Mouse (Mus musculus): ENCODE data around the gene Ttc5. TPM values are rescaled to one million over a fixed set of nuclear protein-coding genes. Genes with fewer than 3 reads are reported as not detected.
"Not testable (repeated sequence)": the region's sequence is repeated elsewhere in the genome, so short reads cannot be mapped to it uniquely, and the experiment has no call there.

Gene Ttc5
- not detected in 2 replicates for polyA plus RNA-seq (2012; ENCODE audit: insufficient read depth, insufficient read length, low replicate concordance, missing spikeins)

DNA sequence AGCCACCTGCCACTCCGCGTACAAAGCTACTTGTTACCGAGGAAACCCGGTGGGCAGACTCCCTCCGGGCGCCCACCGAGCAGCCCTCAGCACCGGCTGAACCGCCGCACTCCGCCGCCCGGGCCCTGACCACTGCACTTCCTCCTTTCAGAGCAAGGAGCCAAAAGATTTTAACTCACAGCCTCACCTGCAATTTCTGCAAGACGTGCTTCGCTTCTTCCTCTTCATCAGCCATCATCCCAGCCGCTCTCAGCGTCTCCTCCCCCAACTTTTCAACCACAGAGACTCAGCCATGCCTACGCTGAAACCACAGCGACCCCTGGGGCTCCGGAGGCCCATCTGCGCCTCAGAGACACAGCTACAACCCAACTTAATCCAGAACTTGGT, at the start of gene Ttc5:
TSS of gene Ttc5 (minus strand) at position 269 of the 387 bp plus-strand sequence.
- Histone ChIP-seq H3K27ac (ENCODE audit: insufficient read depth, low read depth, low read length) (peak within 1 kb of the TSS; percentile 47; the same call in 1 of the 2 replicates), H3K4me3 (ENCODE audit: insufficient read depth, low read depth, low read length) (peak within 1 kb of the TSS; percentile 97), H3K4me1 (ENCODE audit: control insufficient read depth, insufficient read depth, low read length) (0 out of 2 replicates have a peak, but pooled peaks cover 3% of the 10 kb centered on the region)
- WGBS: under 1% methylated on average over 21 of the region's 21 CpGs
- TF ChIP-seq POLR2A (IDR thresholded peaks at IDR 0.05; ENCODE audit: insufficient read depth, low read depth, low read length): no peak
- TF ChIP-seq CTCF (IDR thresholded peaks at IDR 0.05; ENCODE audit: insufficient read depth, low read depth, low read length): peak; percentile 79

DNA sequence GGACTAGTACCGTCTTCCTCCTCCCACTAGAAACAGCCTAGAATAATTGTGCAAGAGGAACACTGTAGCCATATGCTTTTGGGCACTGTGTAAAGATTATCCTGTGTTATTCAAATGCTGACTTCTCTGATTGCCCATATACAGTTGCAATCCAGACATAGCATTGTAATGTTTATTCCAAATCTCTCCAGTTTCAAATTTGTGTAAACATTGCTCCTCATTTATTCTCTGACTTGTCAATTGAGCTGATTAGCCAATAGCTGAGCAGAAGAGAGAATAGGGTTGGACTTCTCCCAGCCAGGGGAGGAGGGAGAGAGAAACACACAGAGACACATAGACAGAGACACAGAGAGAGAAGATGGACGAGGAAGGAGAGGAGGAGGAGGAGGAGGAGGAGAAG, 49.1 kb upstream of the Ttc5 start:
- Histone ChIP-seq H3K4me3 (ENCODE audit: insufficient read depth, low read depth, low read length) (no peak overlapping the region), H3K27ac (ENCODE audit: insufficient read depth, low read depth, low read length) (no peak overlapping the region), H3K4me1 (ENCODE audit: control insufficient read depth, insufficient read depth, low read length) (no peaks in the 10 kb centered on the region)
- no peak for TF ChIP-seq CTCF (IDR thresholded peaks at IDR 0.05; ENCODE audit: insufficient read depth, low read depth, low read length)
- TF ChIP-seq POLR2A (IDR thresholded peaks at IDR 0.05; ENCODE audit: insufficient read depth, low read depth, low read length): no peak
- 42% methylated on average over 2 of the region's 2 CpGs for WGBS

DNA sequence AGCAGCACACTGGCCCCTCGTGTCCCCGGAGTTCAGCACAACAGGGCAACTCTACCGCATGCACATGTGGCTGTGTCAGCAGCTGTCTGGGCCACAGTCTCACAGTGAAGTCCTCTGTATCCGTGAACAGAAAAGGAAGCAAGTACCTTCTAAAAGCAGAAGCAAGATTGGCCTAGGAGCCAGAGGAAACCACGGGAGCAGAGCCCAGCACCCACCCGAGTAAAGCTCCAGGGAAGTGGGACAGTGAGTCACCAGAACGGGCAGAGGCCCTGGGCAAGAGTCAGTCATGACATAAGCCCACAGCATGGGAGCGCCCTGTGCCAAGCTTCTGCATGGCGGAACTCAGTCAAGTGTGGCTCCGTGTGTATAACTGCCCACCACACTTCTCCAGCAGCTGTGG, 48.6 kb upstream of the Ttc5 start:
- TF ChIP-seq POLR2A (IDR thresholded peaks at IDR 0.05; ENCODE audit: insufficient read depth, low read depth, low read length): no peak
- TF ChIP-seq CTCF (IDR thresholded peaks at IDR 0.05; ENCODE audit: insufficient read depth, low read depth, low read length): no peak
- WGBS: 69% methylated on average over 10 of the region's 10 CpGs
- no peak overlapping the region for H3K27ac ChIP-seq (ENCODE audit: insufficient read depth, low read depth, low read length)
- no peak overlapping the region for H3K4me3 ChIP-seq (ENCODE audit: insufficient read depth, low read depth, low read length)
- no peaks in the 10 kb centered on the region for H3K4me1 ChIP-seq (ENCODE audit: control insufficient read depth, insufficient read depth, low read length)

DNA sequence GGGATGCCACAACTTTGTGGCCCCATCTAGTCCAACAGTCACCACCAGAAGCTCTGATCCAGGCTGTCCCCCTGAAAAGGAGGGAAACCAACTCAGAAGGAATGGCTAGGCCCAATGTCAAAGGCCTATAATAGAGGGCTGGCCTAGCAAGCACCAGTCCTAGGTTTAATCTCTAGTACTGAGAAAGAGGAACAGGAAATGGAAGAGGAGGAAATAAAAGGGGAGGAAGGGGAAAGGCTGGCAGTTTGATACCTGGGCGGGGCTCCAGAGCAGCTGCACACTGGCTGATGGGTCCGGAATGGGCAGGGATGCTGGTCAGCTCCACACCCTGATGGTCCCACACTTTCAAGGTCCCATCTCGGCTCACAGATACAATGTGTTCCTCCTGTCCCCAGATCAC, 44.6 kb upstream of the Ttc5 start:
- TF ChIP-seq POLR2A (IDR thresholded peaks at IDR 0.05; ENCODE audit: insufficient read depth, low read depth, low read length): no peak
- TF ChIP-seq CTCF (IDR thresholded peaks at IDR 0.05; ENCODE audit: insufficient read depth, low read depth, low read length): no peak
- WGBS: 78% methylated on average over 3 of the region's 3 CpGs
- no peak overlapping the region for H3K27ac ChIP-seq (ENCODE audit: insufficient read depth, low read depth, low read length)
- no peaks in the 10 kb centered on the region for H3K4me1 ChIP-seq (ENCODE audit: control insufficient read depth, insufficient read depth, low read length)
- H3K4me3 ChIP-seq (ENCODE audit: insufficient read depth, low read depth, low read length): no peak overlapping the region

DNA sequence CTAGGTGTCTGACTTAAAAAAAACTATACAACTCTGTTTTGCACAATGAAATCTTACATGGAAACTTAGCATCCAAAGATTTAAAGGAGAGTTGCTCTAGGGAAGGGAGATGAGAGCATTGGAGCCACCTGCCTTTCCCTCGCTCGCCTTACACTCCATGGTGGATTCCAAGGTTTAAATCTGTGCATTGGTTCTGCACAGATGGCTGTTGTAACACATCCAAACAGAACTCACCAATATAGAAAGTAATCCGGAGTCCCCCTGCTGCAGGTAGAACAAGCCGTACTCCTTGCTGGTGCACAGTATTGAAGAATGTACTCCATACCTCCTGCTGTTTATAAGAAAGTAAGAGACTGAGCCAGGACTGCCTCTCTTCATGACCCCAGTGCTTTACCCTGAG, 41.3 kb upstream of the Ttc5 start:
- Histone ChIP-seq H3K4me1 (ENCODE audit: control insufficient read depth, insufficient read depth, low read length) (no peaks in the 10 kb centered on the region), H3K4me3 (ENCODE audit: insufficient read depth, low read depth, low read length) (no peak overlapping the region), H3K27ac (ENCODE audit: insufficient read depth, low read depth, low read length) (no peak overlapping the region)
- 90% methylated on average over 4 of the region's 4 CpGs for WGBS
- no peak for TF ChIP-seq CTCF (IDR thresholded peaks at IDR 0.05; ENCODE audit: insufficient read depth, low read depth, low read length)
- no peak for TF ChIP-seq POLR2A (IDR thresholded peaks at IDR 0.05; ENCODE audit: insufficient read depth, low read depth, low read length)

DNA sequence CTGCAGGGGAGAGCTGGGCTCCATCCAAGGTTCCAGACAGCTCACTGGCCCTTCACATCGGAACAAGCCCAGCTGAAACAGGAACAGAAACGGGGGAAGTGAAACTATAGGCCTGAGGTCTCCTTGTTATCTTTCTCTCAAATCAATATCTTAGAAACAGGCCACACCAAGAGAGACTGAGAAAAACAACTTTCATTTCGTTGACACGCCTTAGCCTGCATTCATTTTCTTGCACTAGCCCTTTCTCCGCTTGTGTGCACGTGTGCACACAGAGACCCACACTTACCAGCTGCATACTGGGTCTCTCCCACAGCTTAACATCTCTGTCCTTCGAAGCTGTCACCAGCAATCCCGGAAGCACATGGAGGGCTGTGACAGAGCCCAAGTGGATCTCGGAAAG, 38.9 kb upstream of the Ttc5 start:
- 90% methylated on average over 9 of the region's 9 CpGs for WGBS
- H3K27ac ChIP-seq (ENCODE audit: insufficient read depth, low read depth, low read length): no peak overlapping the region
- TF ChIP-seq POLR2A (IDR thresholded peaks at IDR 0.05; ENCODE audit: insufficient read depth, low read depth, low read length) (no peak), CTCF (IDR thresholded peaks at IDR 0.05; ENCODE audit: insufficient read depth, low read depth, low read length) (no peak)
- no peaks in the 10 kb centered on the region for H3K4me1 ChIP-seq (ENCODE audit: control insufficient read depth, insufficient read depth, low read length)
- no peak overlapping the region for H3K4me3 ChIP-seq (ENCODE audit: insufficient read depth, low read depth, low read length)

DNA sequence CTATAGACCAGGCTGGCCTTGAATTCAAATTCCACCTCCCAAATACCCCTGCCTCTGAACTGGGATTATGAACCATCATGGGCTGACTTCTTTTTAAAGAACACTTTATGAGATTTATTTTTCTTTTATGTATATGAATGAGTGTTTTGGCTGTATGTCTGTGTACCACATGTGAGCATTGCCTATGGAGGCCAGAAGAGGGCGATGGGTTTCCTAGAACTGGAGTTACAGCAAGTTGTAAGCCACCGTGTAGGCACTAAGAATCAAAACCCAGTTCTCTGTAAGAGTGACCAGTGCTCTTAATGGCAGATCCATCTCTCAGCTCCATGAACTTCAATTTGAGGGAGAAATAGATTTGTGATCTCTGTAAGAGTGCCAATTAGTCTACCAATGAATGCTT, 37.9 kb upstream of the Ttc5 start:
- TF ChIP-seq POLR2A (IDR thresholded peaks at IDR 0.05; ENCODE audit: insufficient read depth, low read depth, low read length): no peak
- no peak for TF ChIP-seq CTCF (IDR thresholded peaks at IDR 0.05; ENCODE audit: insufficient read depth, low read depth, low read length)
- Histone ChIP-seq H3K4me3 (ENCODE audit: insufficient read depth, low read depth, low read length) (no peak overlapping the region), H3K4me1 (ENCODE audit: control insufficient read depth, insufficient read depth, low read length) (no peaks in the 10 kb centered on the region), H3K27ac (ENCODE audit: insufficient read depth, low read depth, low read length) (no peak overlapping the region)
- 81% methylated on average over 2 of the region's 2 CpGs for WGBS

DNA sequence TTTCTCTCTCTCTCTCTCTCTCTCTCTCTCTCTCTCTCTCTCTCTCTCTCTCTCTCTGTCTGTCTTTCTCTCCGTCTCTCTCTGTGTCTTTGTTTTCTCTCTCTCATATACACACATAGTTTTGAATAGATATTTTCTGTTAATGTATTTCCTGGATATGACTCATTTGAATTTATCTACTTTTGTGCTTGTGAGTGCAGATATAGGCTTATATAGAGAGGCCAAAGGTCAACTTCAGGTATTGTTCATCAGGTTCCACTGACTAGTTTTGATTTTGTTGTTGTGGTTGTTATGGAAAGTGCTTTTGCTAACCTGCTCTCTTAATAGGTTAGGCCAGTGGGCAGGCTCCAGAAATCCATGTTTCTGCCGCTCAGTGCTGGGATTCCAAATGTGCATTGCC, 27.7 kb upstream of the Ttc5 start:
- no peak for TF ChIP-seq CTCF (IDR thresholded peaks at IDR 0.05; ENCODE audit: insufficient read depth, low read depth, low read length)
- TF ChIP-seq POLR2A (IDR thresholded peaks at IDR 0.05; ENCODE audit: insufficient read depth, low read depth, low read length): no peak
- WGBS: 91% methylated on average over 2 of the region's 2 CpGs
- no peak overlapping the region for H3K4me3 ChIP-seq (ENCODE audit: insufficient read depth, low read depth, low read length)
- no peak overlapping the region for H3K27ac ChIP-seq (ENCODE audit: insufficient read depth, low read depth, low read length)
- peaks cover 3% of the 10 kb centered on the region; the same call in 1 of the 2 replicates for H3K4me1 ChIP-seq (ENCODE audit: control insufficient read depth, insufficient read depth, low read length)

DNA sequence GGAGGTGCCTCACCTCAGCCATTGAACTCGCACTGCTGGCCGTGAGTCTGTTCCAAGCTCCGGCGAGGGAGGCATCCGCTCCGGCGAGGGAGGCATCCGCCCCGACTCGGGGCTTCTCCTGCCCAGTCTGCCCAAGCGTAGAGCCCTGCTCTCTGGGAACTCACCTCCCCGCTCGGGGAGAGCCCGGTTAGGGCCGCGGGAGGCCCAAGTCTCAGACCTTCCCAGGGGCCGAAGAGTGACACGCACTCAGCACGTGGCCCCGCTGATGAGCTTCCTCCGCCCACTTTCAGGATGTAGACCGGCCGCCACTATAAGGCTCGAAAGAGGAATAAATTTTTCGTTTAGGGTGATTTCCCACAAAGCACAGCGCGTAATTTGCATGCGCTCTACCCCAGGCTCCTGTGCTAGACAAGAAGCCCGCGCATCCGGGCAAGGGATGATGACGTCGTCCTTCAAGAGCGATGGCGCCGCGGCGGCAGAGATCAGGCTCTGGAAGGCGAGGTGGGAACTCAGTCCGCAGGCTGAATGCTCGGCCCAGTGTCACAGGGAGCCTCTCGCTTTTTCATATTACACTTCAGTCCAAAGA, 22.3 kb upstream of the Ttc5 start, which contains the start of the genes Ccnb1ip1 and Parp2:
TSS of gene Ccnb1ip1 (minus strand) at position 246 of the 586 bp plus-strand sequence.
TSS of gene Parp2 (plus strand) at position 355 of the 586 bp plus-strand sequence.
- TF ChIP-seq CTCF (IDR thresholded peaks at IDR 0.05; ENCODE audit: insufficient read depth, low read depth, low read length) (no peak), POLR2A (IDR thresholded peaks at IDR 0.05; ENCODE audit: insufficient read depth, low read depth, low read length) (peak; percentile 65; the same call in 1 of the 2 replicates)
- Histone ChIP-seq H3K27ac (ENCODE audit: insufficient read depth, low read depth, low read length) (peak within 1 kb of the TSS; percentile 78), H3K4me1 (ENCODE audit: control insufficient read depth, insufficient read depth, low read length) (peaks cover 3% of the 10 kb centered on the region; the same call in 1 of the 2 replicates), H3K4me3 (ENCODE audit: insufficient read depth, low read depth, low read length) (peak within 1 kb of the TSS; percentile 75)
- under 1% methylated on average over 42 of the region's 42 CpGs for WGBS

DNA sequence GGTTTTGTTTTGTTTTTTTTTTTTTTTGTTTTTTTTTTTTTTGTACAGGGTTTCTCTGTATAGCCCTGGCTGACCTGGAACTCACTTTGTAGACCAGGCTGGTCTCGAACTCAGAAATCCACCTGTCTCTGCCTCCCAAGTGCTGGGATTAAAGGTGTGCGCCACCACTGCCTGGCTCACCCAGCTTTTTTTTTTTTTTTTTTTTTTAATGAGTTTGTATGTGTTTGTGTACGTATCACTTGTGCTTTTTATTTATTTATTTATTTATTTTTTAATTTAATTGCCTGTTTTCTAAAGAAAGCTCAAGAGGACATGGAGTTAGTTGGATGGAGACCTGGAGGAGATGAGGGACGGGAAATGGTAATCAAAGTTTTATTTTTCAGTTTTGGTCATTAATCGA, 21.1 kb upstream of the Ttc5 start:
- not testable (repeated sequence) for H3K4me3 ChIP-seq (ENCODE audit: insufficient read depth, low read depth, low read length); H3K27ac ChIP-seq (ENCODE audit: insufficient read depth, low read depth, low read length); H3K4me1 ChIP-seq (ENCODE audit: control insufficient read depth, insufficient read depth, low read length)
- 79% methylated on average over 5 of the region's 5 CpGs for WGBS
